Mouse (Mus musculus) myocyte (in vitro differentiated cells): Measurements from ENCODE around the gene Clec16a. TPM values are rescaled to one million over a fixed set of nuclear protein-coding genes. Genes with fewer than 3 reads are reported as not detected.

ENCODE experiments used
- H3K27me3 ChIP-seq: one replicate; pipeline ENCODE4 v1.6.1; 2011; ENCODE audit not compliant: control insufficient read depth, insufficient read depth, insufficient read length
- H3K36me3 ChIP-seq: one replicate; pipeline ENCODE4 v1.6.1; 2011; ENCODE audit not compliant: control insufficient read depth, insufficient read depth
- H3K4me2 ChIP-seq: one replicate; pipeline ENCODE4 v1.6.1; 2011; ENCODE audit warnings: low read depth, control low read depth
- H3K4me3 ChIP-seq: one replicate; pipeline ENCODE4 v1.5.1; 2011; ENCODE audit warnings: mild to moderate bottlenecking, control low read depth, moderate library complexity
- H3K79me2 ChIP-seq: one replicate; pipeline ENCODE4 v1.6.1; 2011; ENCODE audit not compliant: control insufficient read depth, insufficient read depth
- H3ac ChIP-seq: one replicate; pipeline ENCODE4 v1.6.1; 2011; ENCODE audit not compliant: control insufficient read depth, insufficient read length
- CEBPB ChIP-seq: IDR thresholded peaks from 2 replicates; pipeline ENCODE4 v1.6.1; 2011; ENCODE audit warnings: mild to moderate bottlenecking, moderate library complexity; ENCODE audit not compliant: poor library complexity, insufficient read depth, severe bottlenecking
- E2F4 ChIP-seq: IDR thresholded peaks from one replicate; pipeline ENCODE4 v1.6.1; 2011; ENCODE audit warnings: mild to moderate bottlenecking, control low read depth, moderate library complexity; ENCODE audit not compliant: insufficient read depth
- MAX ChIP-seq: IDR thresholded peaks from one replicate; pipeline ENCODE4 v1.6.1; 2011; ENCODE audit warnings: low read depth, mild to moderate bottlenecking, control low read depth
- MYOD1 ChIP-seq, 3 experiments: IDR thresholded peaks; one replicate each; pipeline ENCODE4 v1.6.1; 2011; ENCODE audit warnings: control low read depth in 2 of 3, low read depth in 2 of 3, mild to moderate bottlenecking in 2 of 3, moderate library complexity in 1 of 3; ENCODE audit not compliant: insufficient read length in 2 of 3, control insufficient read depth in 1 of 3
- MYOG ChIP-seq, 3 experiments: IDR thresholded peaks; one replicate each; pipeline ENCODE4 v1.6.1; 2011; ENCODE audit warnings: control low read depth in 2 of 3, low read depth in 2 of 3, mild to moderate bottlenecking in 2 of 3; ENCODE audit not compliant: insufficient read length in 2 of 3, control insufficient read depth in 1 of 3, insufficient read depth in 1 of 3
- POLR2A ChIP-seq: IDR thresholded peaks from one replicate; pipeline ENCODE4 v1.6.1; 2011; ENCODE audit warnings: low read depth, mild to moderate bottlenecking, control low read depth, moderate library complexity; ENCODE audit not compliant: insufficient read length
- POLR2AphosphoS2 ChIP-seq: IDR thresholded peaks from one replicate; pipeline ENCODE4 v1.6.1; 2011; ENCODE audit warnings: low read depth, control low read depth; ENCODE audit not compliant: insufficient read length
- REST ChIP-seq: IDR thresholded peaks from one replicate; pipeline ENCODE4 v1.6.1; 2011; ENCODE audit warnings: mild to moderate bottlenecking, control low read depth, moderate library complexity; ENCODE audit not compliant: insufficient read depth, insufficient read length
- SRF ChIP-seq: IDR thresholded peaks from one replicate; pipeline ENCODE4 v1.6.1; 2011; ENCODE audit warnings: low read depth; ENCODE audit not compliant: control insufficient read depth, insufficient read length
- TCF12 ChIP-seq: IDR thresholded peaks from one replicate; pipeline ENCODE4 v1.6.1; 2011; ENCODE audit warnings: mild to moderate bottlenecking, control low read depth; ENCODE audit not compliant: poor library complexity, insufficient read depth, severe bottlenecking
- TCF3 ChIP-seq: IDR thresholded peaks from one replicate; pipeline ENCODE4 v1.6.1; 2011; ENCODE audit warnings: low read depth, control low read depth; ENCODE audit not compliant: insufficient read length
- USF1 ChIP-seq: IDR thresholded peaks from one replicate; pipeline ENCODE4 v1.6.1; 2011; ENCODE audit warnings: low read depth, mild to moderate bottlenecking, control low read depth, moderate library complexity
- polyA plus RNA-seq: library from polyadenylated mRNA; unstranded; fragments of >200 nt; fragmentation: generic; extraction: Trizol; gene quantifications from one replicate; pipeline ENCODE4 v1.2.1, GENCODE M21; 2012; ENCODE audit warnings: missing spikeins

The Clec16a gene
- polyA plus RNA-seq, 1 experiment, result 15.5 TPM

GRCm38 (mm10) chr16:10634940-10635339 is 89.8 kb downstream of the Clec16a start:
- Histone ChIP-seq H3K4me2 (no peak overlapping the region), H3K27me3 (no peaks in the 10 kb centered on the region), H3K79me2 (no peaks in the 10 kb centered on the region), H3ac (no peak overlapping the region), H3K4me3 (no peak overlapping the region), H3K36me3 (no peaks in the 10 kb centered on the region)
- no peak for TF ChIP-seq MYOD1 (IDR thresholded peaks at IDR 0.05; ENCODE audit: control insufficient read depth in 1 of 3, insufficient read length in 2 of 3, low read depth in 2 of 3)
- TF ChIP-seq POLR2A, result no peak
- TF ChIP-seq CEBPB, result no peak
- no peak for TF ChIP-seq MYOG (IDR thresholded peaks at IDR 0.05; ENCODE audit: control insufficient read depth in 1 of 3, insufficient read depth in 1 of 3, insufficient read length in 2 of 3, low read depth in 2 of 3)
- TF ChIP-seq MAX, result no peak
- TF ChIP-seq TCF3, result no peak
- TF ChIP-seq E2F4, result no peak
- no peak for TF ChIP-seq REST
- TF ChIP-seq USF1, result no peak
- TF ChIP-seq POLR2AphosphoS2, result no peak
- no peak for TF ChIP-seq TCF12
- no peak for TF ChIP-seq SRF

GRCm38 (mm10) chr16:10637898-10638297 is 92.8 kb downstream of the Clec16a start:
- no peak overlapping the region for H3K4me2 ChIP-seq
- TF ChIP-seq MYOG (IDR thresholded peaks at IDR 0.05; ENCODE audit: control insufficient read depth in 1 of 3, insufficient read depth in 1 of 3, insufficient read length in 2 of 3, low read depth in 2 of 3) (no peak), USF1 (no peak), MYOD1 (IDR thresholded peaks at IDR 0.05; ENCODE audit: control insufficient read depth in 1 of 3, insufficient read length in 2 of 3, low read depth in 2 of 3) (no peak), MAX (no peak), E2F4 (no peak), POLR2A (no peak), SRF (no peak), CEBPB (no peak), TCF12 (no peak), REST (no peak), TCF3 (no peak), POLR2AphosphoS2 (no peak)
- H3K4me3 ChIP-seq, result no peak overlapping the region
- H3K27me3 ChIP-seq, result no peaks in the 10 kb centered on the region
- no peaks in the 10 kb centered on the region for H3K36me3 ChIP-seq
- H3ac ChIP-seq, result no peak overlapping the region
- no peaks in the 10 kb centered on the region for H3K79me2 ChIP-seq

- TF ChIP-seq MYOG (IDR thresholded peaks at IDR 0.05; ENCODE audit: control insufficient read depth in 1 of 3, insufficient read depth in 1 of 3, insufficient read length in 2 of 3, low read depth in 2 of 3) (no peak), TCF12 (no peak), POLR2A (no peak), REST (no peak)
Measured at GRCm38 (mm10) chr16:10639111-10639889, 94.2 kb downstream of the Clec16a start.

DNA sequence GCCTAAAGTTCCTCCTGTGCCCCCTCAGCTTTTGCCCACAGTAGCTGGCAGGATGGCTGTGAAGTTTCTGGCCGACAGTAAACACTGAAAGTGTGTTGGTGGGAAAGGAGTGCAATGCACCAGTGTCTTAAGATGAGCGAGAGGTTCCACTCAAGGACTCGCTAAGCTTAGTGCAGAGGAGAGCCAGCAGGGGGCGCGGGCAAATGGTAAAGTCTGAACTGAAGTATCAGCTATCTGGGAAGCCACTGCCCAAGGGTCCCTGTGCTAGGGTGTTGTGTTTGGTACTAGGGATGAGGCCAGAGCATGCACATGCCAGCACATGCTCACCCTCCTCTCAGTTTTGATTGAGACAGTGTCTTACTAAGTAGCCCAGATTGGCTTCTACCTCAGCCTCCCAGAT is 94.9 kb downstream of the Clec16a start:
- no peak overlapping the region for H3ac ChIP-seq

More at GRCm38 (mm10) chr16:10639111-10639889, 94.2 kb downstream of the Clec16a start:
- no peak overlapping the region for H3K4me2 ChIP-seq
- H3K36me3 ChIP-seq, result no peaks in the 10 kb centered on the region
- H3K79me2 ChIP-seq, result no peaks in the 10 kb centered on the region
- no peaks in the 10 kb centered on the region for H3K27me3 ChIP-seq
- H3K4me3 ChIP-seq, result no peak overlapping the region
- no peak overlapping the region for H3ac ChIP-seq

More for the DNA sequence above, 94.9 kb downstream of the Clec16a start:
- H3K4me3 ChIP-seq, result no peak overlapping the region
- TF ChIP-seq POLR2AphosphoS2 (no peak), TCF3 (no peak), POLR2A (no peak), MYOD1 (IDR thresholded peaks at IDR 0.05; ENCODE audit: control insufficient read depth in 1 of 3, insufficient read length in 2 of 3, low read depth in 2 of 3) (no peak), MYOG (IDR thresholded peaks at IDR 0.05; ENCODE audit: control insufficient read depth in 1 of 3, insufficient read depth in 1 of 3, insufficient read length in 2 of 3, low read depth in 2 of 3) (no peak), SRF (no peak), CEBPB (no peak), TCF12 (no peak), E2F4 (no peak), MAX (no peak), REST (no peak), USF1 (no peak)
- no peaks in the 10 kb centered on the region for H3K27me3 ChIP-seq
- H3K79me2 ChIP-seq, result no peaks in the 10 kb centered on the region
- no peaks in the 10 kb centered on the region for H3K36me3 ChIP-seq
- H3K4me2 ChIP-seq, result no peak overlapping the region
